Comparison of ENCODE assay signal across 17 mouse cellular contexts in the genomic region with DNA sequence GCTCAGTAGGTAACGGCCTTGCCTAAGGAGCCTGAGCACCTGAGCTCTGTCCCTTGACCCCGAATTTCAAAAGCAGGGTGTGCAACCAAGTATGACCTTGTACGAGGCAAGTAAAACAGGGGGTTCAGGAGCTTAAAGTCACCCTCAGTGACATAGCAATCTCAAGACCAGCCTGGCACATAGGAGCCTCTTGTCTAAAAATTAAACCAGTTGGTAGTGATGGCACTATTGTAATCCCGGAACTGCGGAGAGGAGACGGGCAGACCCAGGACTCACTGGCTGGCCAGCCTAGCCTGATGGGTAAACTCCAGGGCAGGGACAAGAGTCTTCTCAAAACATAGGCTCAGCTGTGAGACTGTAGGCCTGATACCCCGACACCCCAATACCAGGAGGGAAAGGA. TPM values are rescaled to one million over a fixed set of nuclear protein-coding genes. Genes with fewer than 3 reads are reported as not detected.
DNase-seq lines count a peak whose midpoint lies in the region; ATAC-seq and TF ChIP-seq lines count a peak whose summit lies in the region.
"Had no signal": no experiment of that assay in that cellular context is flagged by ENCODE, and none has a peak within 500 bp of the region (broad histone marks: within the 10 kb centered on the region; RNA-seq: fewer than 3 reads in every experiment).

No protein-coding gene starts in this region.

- DNase-seq in hindbrain, embryonic 10.5 days (ENCODE audit: low spot score): no peak
- DNase-seq in hindbrain, postnatal 0 days (ENCODE audit: low spot score): no peak
- no peak for DNase-seq in midbrain, embryonic 10.5 days (ENCODE audit: low spot score)
- no peak for DNase-seq in kidney, postnatal 0 days (ENCODE audit: low spot score)
- no peak for DNase-seq in layer of hippocampus, adult 8-10 months (ENCODE audit: low spot score in 2 of 2)
- no peak for DNase-seq in cerebellum, postnatal 14 days
- DNase-seq: cerebellum, adult 9-10 months; gastrocnemius, postnatal 10 days; heart, adult 11 months; heart, postnatal 36 days; lung, embryonic 14.5 days; lung, postnatal 36 days; retina, postnatal 1 day; thymus, adult 2 months had no signal

- no peaks in the 10 kb centered on the region for H3K36me3 ChIP-seq in hindbrain, embryonic 10.5 days
- H3K36me3 ChIP-seq in hindbrain, postnatal 0 days (ENCODE audit: insufficient read depth, low read length): no peaks in the 10 kb centered on the region
- H3K36me3 ChIP-seq in midbrain, embryonic 10.5 days: no peaks in the 10 kb centered on the region
- no peaks in the 10 kb centered on the region for H3K36me3 ChIP-seq in midbrain, embryonic 13.5 days
- no peaks in the 10 kb centered on the region for H3K36me3 ChIP-seq in kidney, postnatal 0 days (ENCODE audit: insufficient read depth, low read length)

- TF ChIP-seq CTCF in hindbrain, postnatal 0 days (IDR thresholded peaks at IDR 0.05; ENCODE audit: low read depth): no peak
- TF ChIP-seq CTCF in kidney, postnatal 0 days (IDR thresholded peaks at IDR 0.05; ENCODE audit: low read depth): no peak

- H3K27me3 ChIP-seq in hindbrain, embryonic 10.5 days (ENCODE audit: insufficient read depth, poor library complexity, severe bottlenecking): peaks cover 51% of the 10 kb centered on the region
- H3K27me3 ChIP-seq in hindbrain, postnatal 0 days (ENCODE audit: insufficient read depth, low read length): no peaks in the 10 kb centered on the region
- H3K27me3 ChIP-seq in midbrain, embryonic 10.5 days (ENCODE audit: low read depth, poor library complexity, severe bottlenecking): peaks cover 46% of the 10 kb centered on the region
- H3K27me3 ChIP-seq in midbrain, embryonic 13.5 days: 0 out of 2 replicates have a peak, but pooled peaks cover 10% of the 10 kb centered on the region
- no peaks in the 10 kb centered on the region for H3K27me3 ChIP-seq in kidney, postnatal 0 days (ENCODE audit: insufficient read depth, low read length)
- H3K27me3 ChIP-seq: CH12.LX had no signal

- no peak overlapping the region for H3K4me2 ChIP-seq in hindbrain, postnatal 0 days (ENCODE audit: low read depth, low read length)
- no peak overlapping the region for H3K4me2 ChIP-seq in midbrain, embryonic 13.5 days (replicated peaks)
- H3K4me2 ChIP-seq in kidney, postnatal 0 days (ENCODE audit: low read length): no peak overlapping the region

- no peak overlapping the region for H3K4me3 ChIP-seq in hindbrain, embryonic 10.5 days
- H3K4me3 ChIP-seq in hindbrain, postnatal 0 days (ENCODE audit: low read length): no peak overlapping the region
- no peak overlapping the region for H3K4me3 ChIP-seq in midbrain, embryonic 10.5 days
- no peak overlapping the region for H3K4me3 ChIP-seq in midbrain, embryonic 13.5 days (replicated peaks)
- no peak overlapping the region for H3K4me3 ChIP-seq in kidney, postnatal 0 days (replicated peaks; ENCODE audit: low read depth, low read length)

- 91% methylated on average over 7 of the region's 7 CpGs for WGBS in hindbrain, embryonic 10.5 days
- 84% methylated on average over 7 of the region's 7 CpGs for WGBS in hindbrain, postnatal 0 days
- WGBS in midbrain, embryonic 10.5 days: 87% methylated on average over 7 of the region's 7 CpGs
- WGBS in midbrain, embryonic 13.5 days: 86% methylated on average over 7 of the region's 7 CpGs
- WGBS in kidney, postnatal 0 days: 72% methylated on average over 7 of the region's 7 CpGs

- H3K4me1 ChIP-seq in hindbrain, embryonic 10.5 days (replicated peaks): peaks cover 50% of the 10 kb centered on the region
- H3K4me1 ChIP-seq in hindbrain, postnatal 0 days (ENCODE audit: insufficient read depth, low read length): 0 out of 2 replicates have a peak, but pooled peaks cover 4% of the 10 kb centered on the region
- H3K4me1 ChIP-seq in midbrain, embryonic 10.5 days: peaks cover 62% of the 10 kb centered on the region
- H3K4me1 ChIP-seq in midbrain, embryonic 13.5 days (replicated peaks): peaks cover 32% of the 10 kb centered on the region
- peaks cover 19% of the 10 kb centered on the region for H3K4me1 ChIP-seq in kidney, postnatal 0 days (replicated peaks; ENCODE audit: insufficient read depth, low read length)

- no peak for ATAC-seq in hindbrain, postnatal 0 days
- ATAC-seq in midbrain, embryonic 13.5 days: no peak
- no peak for ATAC-seq in kidney, postnatal 0 days (replicated peaks; ENCODE audit: low FRiP score, low read depth)

- no peaks in the 10 kb centered on the region for H3K9me3 ChIP-seq in hindbrain, embryonic 10.5 days
- no peaks in the 10 kb centered on the region for H3K9me3 ChIP-seq in hindbrain, postnatal 0 days (ENCODE audit: low read length)
- H3K9me3 ChIP-seq in midbrain, embryonic 10.5 days (replicated peaks): no peaks in the 10 kb centered on the region
- no peaks in the 10 kb centered on the region for H3K9me3 ChIP-seq in midbrain, embryonic 13.5 days
- H3K9me3 ChIP-seq in kidney, postnatal 0 days (replicated peaks; ENCODE audit: low read length): no peaks in the 10 kb centered on the region

- peak overlapping the region; percentile 91; the same call in 1 of the 2 replicates for H3K27ac ChIP-seq in hindbrain, embryonic 10.5 days
- no peak overlapping the region for H3K27ac ChIP-seq in hindbrain, postnatal 0 days
- peak overlapping the region; percentile 67 for H3K27ac ChIP-seq in midbrain, embryonic 10.5 days (replicated peaks)
- H3K27ac ChIP-seq in midbrain, embryonic 13.5 days: no peak overlapping the region
- H3K27ac ChIP-seq in kidney, postnatal 0 days: peak overlapping the region; percentile 75; the same call in 1 of the 2 replicates

- H3K9ac ChIP-seq in hindbrain, postnatal 0 days (replicated peaks; ENCODE audit: low read length): no peak overlapping the region
- H3K9ac ChIP-seq in midbrain, embryonic 13.5 days (replicated peaks): no peak overlapping the region
- no peak overlapping the region for H3K9ac ChIP-seq in kidney, postnatal 0 days (ENCODE audit: low read depth, low read length)
- H3K9ac ChIP-seq: lung, embryonic 14.5 days had no signal

RNA-seq across cellular contexts. Expression of a gene that starts 51.2 kb away (rescaled TPM):
- polyA plus RNA-seq in hindbrain, embryonic 10.5 days (2016; fragmentation: Nextera tagmentation; extraction: Ambion mirVana): 2.3 and 2.7 TPM in 2 replicates
- total RNA-seq in hindbrain, postnatal 0 days (2014; rRNA removed): 37.5 and 47.1 TPM in 2 replicates
- polyA plus RNA-seq in hindbrain, postnatal 0 days (2015; fragmentation: Nextera tagmentation; extraction: Ambion mirVana): 11.1 and 14.1 TPM in 2 replicates
- polyA plus RNA-seq in midbrain, embryonic 10.5 days (2016; fragmentation: Nextera tagmentation; extraction: Ambion mirVana): 1.7 and 2.5 TPM in 2 replicates
- polyA plus RNA-seq in midbrain, embryonic 13.5 days (2015; fragmentation: Nextera tagmentation; extraction: Ambion mirVana): 2.5 and 5.1 TPM in 2 replicates
- 6.0 and 13.1 TPM in 2 replicates for polyA plus RNA-seq in kidney, postnatal 0 days (2015; fragmentation: Nextera tagmentation; extraction: Ambion mirVana)
- total RNA-seq in layer of hippocampus, adult 8-10 months (2022): 10 to 100 TPM; 69.9 to 88.6 (median 84.4) TPM
- total RNA-seq: monocyte, adult 5-6 weeks had no signal

Comparison
In these comparisons a context has a peak if more than half of its experiments do, and no peak if none do; other contexts are left out.
1. H3K27ac ChIP-seq: peak in hindbrain, embryonic 10.5 days (single experiment), midbrain, embryonic 10.5 days (single experiment) and kidney, postnatal 0 days (single experiment); none in hindbrain, postnatal 0 days (single experiment) and midbrain, embryonic 13.5 days (single experiment).